Mouse (Mus musculus): Measurements from ENCODE around the gene Npb.

- TF ChIP-seq POLR2A (IDR thresholded peaks at IDR 0.05; ENCODE audit: insufficient read depth, low read depth, low read length) = peak; percentile 97
- TF ChIP-seq CTCF (IDR thresholded peaks at IDR 0.05) = no peak
- peak; percentile 60; the same call in 1 of the 2 replicates for TF ChIP-seq EP300 (IDR thresholded peaks at IDR 0.05; ENCODE audit: insufficient read depth, low read depth, low read length)
Measured at GRCm38 (mm10) chr11:120572752-120573584, 35.3 kb upstream of the Npb start, which contains the start of gene P4hb.

Data from heart, adult 2 months (tissue).